8 mouse cellular contexts compared by ENCODE assay signal in genomic region chr8:84187065-84187755, GRCm38 (mm10). TPM values are rescaled to one million over a fixed set of nuclear protein-coding genes. Genes with fewer than 3 reads are reported as not detected.
DNase-seq lines count a peak whose midpoint lies in the region; ATAC-seq and TF ChIP-seq lines count a peak whose summit lies in the region.

No protein-coding gene starts in this region.

- WGBS in forebrain, embryonic 12.5 days: 5% methylated on average over 21 of the region's 21 CpGs
- 6% methylated on average over 21 of the region's 21 CpGs for WGBS in hindbrain, embryonic 16.5 days
- WGBS in liver, embryonic 13.5 days (ENCODE audit: insufficient replicate concordance): 4% methylated on average over 21 of the region's 21 CpGs

- DNase-seq in layer of hippocampus, adult 2 months (ENCODE audit: low spot score in 2 of 2): peak in 1 of 2 experiments; percentile 60
- DNase-seq in layer of hippocampus, postnatal 25 days (ENCODE audit: extremely low spot score in 1 of 2, low spot score in 1 of 2): no peak
- peak; percentile 68 for DNase-seq in liver, embryonic 13.5 days
- DNase-seq in thymus, postnatal 14 days: peak; percentile 88

- no peaks in the 10 kb centered on the region for H3K9me3 ChIP-seq in forebrain, embryonic 12.5 days
- no peaks in the 10 kb centered on the region for H3K9me3 ChIP-seq in hindbrain, embryonic 16.5 days (ENCODE audit: control insufficient read depth, low read length)
- H3K9me3 ChIP-seq in liver, embryonic 13.5 days (replicated peaks): no peaks in the 10 kb centered on the region

- peak; percentile 88 for TF ChIP-seq CTCF in layer of hippocampus, adult 2 months (conservative IDR thresholded peaks at IDR 0.05)

- TF ChIP-seq POLR2A in myocyte (IDR thresholded peaks at IDR 0.05; ENCODE audit: insufficient read length, low read depth): no peak

- peak overlapping the region; percentile 30 for H3K9ac ChIP-seq in forebrain, embryonic 12.5 days
- H3K9ac ChIP-seq in hindbrain, embryonic 16.5 days (ENCODE audit: low read depth, low read length): peak overlapping the region; percentile 50
- H3K9ac ChIP-seq in liver, embryonic 13.5 days: peak overlapping the region; percentile 56

- peak overlapping the region; percentile 47 for H3K4me3 ChIP-seq in layer of hippocampus, adult 2 months
- H3K4me3 ChIP-seq in brown adipose tissue, adult 24 weeks (ENCODE audit: insufficient read depth, low read depth, low read length): peak overlapping the region; percentile 56
- H3K4me3 ChIP-seq in forebrain, embryonic 12.5 days (replicated peaks): peak overlapping the region; percentile 28
- H3K4me3 ChIP-seq in hindbrain, embryonic 16.5 days (ENCODE audit: low read length): peak overlapping the region; percentile 32
- peak overlapping the region; percentile 49 for H3K4me3 ChIP-seq in liver, embryonic 13.5 days (replicated peaks)
- peak overlapping the region; percentile 6 for H3K4me3 ChIP-seq in myocyte

- H3K4me2 ChIP-seq in forebrain, embryonic 12.5 days: peak overlapping the region; percentile 57
- peak overlapping the region; percentile 62 for H3K4me2 ChIP-seq in hindbrain, embryonic 16.5 days (ENCODE audit: low read length)
- H3K4me2 ChIP-seq in liver, embryonic 13.5 days: peak overlapping the region; percentile 87
- peak overlapping the region; percentile 89 for H3K4me2 ChIP-seq in myocyte (ENCODE audit: low read depth)

- ATAC-seq in forebrain, embryonic 12.5 days (ENCODE audit: low FRiP score): no peak
- ATAC-seq in hindbrain, embryonic 16.5 days: no peak
- ATAC-seq in liver, embryonic 13.5 days (ENCODE audit: low read depth): peak; percentile 53

- H3K36me3 ChIP-seq in forebrain, embryonic 12.5 days (replicated peaks): no peaks in the 10 kb centered on the region
- no peaks in the 10 kb centered on the region for H3K36me3 ChIP-seq in hindbrain, embryonic 16.5 days (ENCODE audit: control insufficient read depth, insufficient read depth, low read length)
- no peaks in the 10 kb centered on the region for H3K36me3 ChIP-seq in liver, embryonic 13.5 days
- H3K36me3 ChIP-seq in myocyte (ENCODE audit: control insufficient read depth, insufficient read depth): no peaks in the 10 kb centered on the region

- H3ac ChIP-seq in myocyte (ENCODE audit: control insufficient read depth, insufficient read length): no peak overlapping the region

- peak overlapping the region; percentile 61 for H3K27ac ChIP-seq in layer of hippocampus, adult 2 months
- peak overlapping the region; percentile 77 for H3K27ac ChIP-seq in brown adipose tissue, adult 24 weeks (replicated peaks; ENCODE audit: low read depth, low read length)
- no peak overlapping the region for H3K27ac ChIP-seq in forebrain, embryonic 12.5 days
- no peak overlapping the region for H3K27ac ChIP-seq in hindbrain, embryonic 16.5 days (ENCODE audit: low read depth, low read length)
- peak overlapping the region; percentile 36 for H3K27ac ChIP-seq in liver, embryonic 13.5 days

- peaks cover 13% of the 10 kb centered on the region; the same call in 1 of the 2 replicates for H3K27me3 ChIP-seq in forebrain, embryonic 12.5 days
- H3K27me3 ChIP-seq in hindbrain, embryonic 16.5 days (replicated peaks; ENCODE audit: control insufficient read depth, insufficient read depth, low read length): peaks cover 2% of the 10 kb centered on the region; the same call in 1 of the 2 replicates
- peaks cover 32% of the 10 kb centered on the region for H3K27me3 ChIP-seq in liver, embryonic 13.5 days
- no peaks in the 10 kb centered on the region for H3K27me3 ChIP-seq in myocyte (ENCODE audit: control insufficient read depth, insufficient read depth, insufficient read length)

- H3K4me1 ChIP-seq in brown adipose tissue, adult 24 weeks (ENCODE audit: control insufficient read depth, insufficient read depth, insufficient read length, low read length): peaks cover 6% of the 10 kb centered on the region; the same call in 1 of the 2 replicates
- H3K4me1 ChIP-seq in forebrain, embryonic 12.5 days: peaks cover 32% of the 10 kb centered on the region
- H3K4me1 ChIP-seq in hindbrain, embryonic 16.5 days (ENCODE audit: control insufficient read depth, insufficient read depth, low read depth, low read length): peaks cover 21% of the 10 kb centered on the region
- H3K4me1 ChIP-seq in liver, embryonic 13.5 days (replicated peaks): peaks cover 57% of the 10 kb centered on the region

- H3K79me2 ChIP-seq in myocyte (ENCODE audit: control insufficient read depth, insufficient read depth): no peaks in the 10 kb centered on the region

TF ChIP-seq in myocyte, 11 proteins besides CTCF, POLR2A, EP300 and RAD21:
- TF ChIP-seq REST (IDR thresholded peaks at IDR 0.05; ENCODE audit: insufficient read depth, insufficient read length): no peak
- TF ChIP-seq CEBPB (IDR thresholded peaks at IDR 0.05; ENCODE audit: insufficient read depth, poor library complexity, severe bottlenecking): no peak
- TF ChIP-seq SRF (IDR thresholded peaks at IDR 0.05; ENCODE audit: control insufficient read depth, insufficient read length, low read depth): no peak
- no peak for TF ChIP-seq MYOG (IDR thresholded peaks at IDR 0.05; ENCODE audit: control insufficient read depth in 1 of 3, insufficient read depth in 1 of 3, insufficient read length in 2 of 3, low read depth in 2 of 3)
- TF ChIP-seq MYOD1 (IDR thresholded peaks at IDR 0.05; ENCODE audit: control insufficient read depth in 1 of 3, insufficient read length in 2 of 3, low read depth in 2 of 3): no peak
- TF ChIP-seq E2F4 (IDR thresholded peaks at IDR 0.05; ENCODE audit: insufficient read depth): no peak
- TF ChIP-seq USF1 (IDR thresholded peaks at IDR 0.05; ENCODE audit: low read depth): no peak
- no peak for TF ChIP-seq POLR2AphosphoS2 (IDR thresholded peaks at IDR 0.05; ENCODE audit: insufficient read length, low read depth)
- no peak for TF ChIP-seq MAX (IDR thresholded peaks at IDR 0.05; ENCODE audit: low read depth)
- no peak for TF ChIP-seq TCF12 (IDR thresholded peaks at IDR 0.05; ENCODE audit: insufficient read depth, poor library complexity, severe bottlenecking)
- no peak for TF ChIP-seq TCF3 (IDR thresholded peaks at IDR 0.05; ENCODE audit: insufficient read length, low read depth)

RNA-seq across cellular contexts. Expression of gene Nanos3, which starts 2.2 kb away (rescaled TPM):
- 1 to 10 TPM; 2.6 to 5.0 TPM for total RNA-seq in layer of hippocampus, adult 2 months (2021)
- 1 to 10 TPM; 2.6 to 3.0 TPM for total RNA-seq in layer of hippocampus, postnatal 25 days (2021)
- not detected in 2 replicates for polyA plus RNA-seq in brown adipose tissue, adult 24 weeks (2012; ENCODE audit: insufficient read depth, insufficient read length, missing spikeins)
- polyA plus RNA-seq in forebrain, embryonic 12.5 days (2016; fragmentation: Nextera tagmentation; extraction: Ambion mirVana): 5.9 and 6.0 TPM in 2 replicates
- 6.2 and 6.8 TPM in 2 replicates for polyA plus RNA-seq in hindbrain, embryonic 16.5 days (2015; fragmentation: Nextera tagmentation; extraction: Ambion mirVana)
- polyA plus RNA-seq in liver, embryonic 13.5 days (2015; fragmentation: Nextera tagmentation; extraction: Ambion mirVana): 0.28 and 0.34 TPM in 2 replicates
- 1.2 TPM for polyA plus RNA-seq in myocyte (2012; fragmentation: generic; extraction: Trizol)

RNA-seq across cellular contexts. Expression of gene 4930432K21Rik, which starts 39.4 kb away (rescaled TPM):
- 1 to 10 TPM; 2.1 to 2.9 TPM for total RNA-seq in layer of hippocampus, adult 2 months (2021)
- total RNA-seq in layer of hippocampus, postnatal 25 days (2021): 1 to 10 TPM; 1.4 to 2.1 TPM
- polyA plus RNA-seq in brown adipose tissue, adult 24 weeks (2012; ENCODE audit: insufficient read depth, insufficient read length, missing spikeins): 0.79 TPM in 1 of 2 replicates, not detected in the other
- 2.1 and 2.3 TPM in 2 replicates for polyA plus RNA-seq in forebrain, embryonic 12.5 days (2016; fragmentation: Nextera tagmentation; extraction: Ambion mirVana)
- polyA plus RNA-seq in hindbrain, embryonic 16.5 days (2015; fragmentation: Nextera tagmentation; extraction: Ambion mirVana): 2.7 and 2.9 TPM in 2 replicates
- 0.13 and 0.25 TPM in 2 replicates for polyA plus RNA-seq in liver, embryonic 13.5 days (2015; fragmentation: Nextera tagmentation; extraction: Ambion mirVana)
- 0.24 TPM for polyA plus RNA-seq in myocyte (2012; fragmentation: generic; extraction: Trizol)

RNA-seq across cellular contexts. Expression of gene Cc2d1a, which starts 39.5 kb away (rescaled TPM):
- 10 to 100 TPM; 53.2 to 57.8 TPM for total RNA-seq in layer of hippocampus, adult 2 months (2021)
- 10 to 100 TPM; 52.6 to 54.0 TPM for total RNA-seq in layer of hippocampus, postnatal 25 days (2021)
- polyA plus RNA-seq in brown adipose tissue, adult 24 weeks (2012; ENCODE audit: insufficient read depth, insufficient read length, missing spikeins): 6.8 and 7.1 TPM in 2 replicates
- polyA plus RNA-seq in forebrain, embryonic 12.5 days (2016; fragmentation: Nextera tagmentation; extraction: Ambion mirVana): 17.7 and 20.4 TPM in 2 replicates
- polyA plus RNA-seq in hindbrain, embryonic 16.5 days (2015; fragmentation: Nextera tagmentation; extraction: Ambion mirVana): 53.3 and 54.5 TPM in 2 replicates
- polyA plus RNA-seq in liver, embryonic 13.5 days (2015; fragmentation: Nextera tagmentation; extraction: Ambion mirVana): 5.4 and 6.2 TPM in 2 replicates
- polyA plus RNA-seq in myocyte (2012; fragmentation: generic; extraction: Trizol): 25.3 TPM

RNA-seq across cellular contexts. Expression of gene Zswim4, which starts 49.6 kb away (rescaled TPM):
- total RNA-seq in layer of hippocampus, adult 2 months (2021): 10 to 100 TPM; 18.0 to 19.3 TPM
- 10 to 100 TPM; 16.5 to 20.4 TPM for total RNA-seq in layer of hippocampus, postnatal 25 days (2021)
- polyA plus RNA-seq in brown adipose tissue, adult 24 weeks (2012; ENCODE audit: insufficient read depth, insufficient read length, missing spikeins): 2.7 and 2.8 TPM in 2 replicates
- polyA plus RNA-seq in forebrain, embryonic 12.5 days (2016; fragmentation: Nextera tagmentation; extraction: Ambion mirVana): 47.7 and 53.4 TPM in 2 replicates
- 16.2 and 22.2 TPM in 2 replicates for polyA plus RNA-seq in hindbrain, embryonic 16.5 days (2015; fragmentation: Nextera tagmentation; extraction: Ambion mirVana)
- 2.1 and 2.2 TPM in 2 replicates for polyA plus RNA-seq in liver, embryonic 13.5 days (2015; fragmentation: Nextera tagmentation; extraction: Ambion mirVana)
- 12.7 TPM for polyA plus RNA-seq in myocyte (2012; fragmentation: generic; extraction: Trizol)

Comparison
In these comparisons a context has a peak if more than half of its experiments do, and no peak if none do; other contexts are left out.
1. DNase-seq: peak in liver, embryonic 13.5 days (single experiment) and thymus, postnatal 14 days (single experiment); none in layer of hippocampus, postnatal 25 days (0 of 2).
2. H3K27ac ChIP-seq: peak in layer of hippocampus, adult 2 months (single experiment), brown adipose tissue, adult 24 weeks (single experiment) and liver, embryonic 13.5 days (single experiment); none in forebrain, embryonic 12.5 days (single experiment) and hindbrain, embryonic 16.5 days (single experiment).
3. H3K4me3 ChIP-seq: peak in every context shown above with its lines; median percentile 56 in brown adipose tissue, adult 24 weeks; 49 in liver, embryonic 13.5 days; 47 in layer of hippocampus, adult 2 months; 32 in hindbrain, embryonic 16.5 days; 28 in forebrain, embryonic 12.5 days; 6 in myocyte.
4. Peak in every context shown above with its lines, with median percentiles within 50 percentile points of each other: H3K4me2 ChIP-seq and H3K9ac ChIP-seq.